Mouse (Mus musculus): Measurements from ENCODE around the gene Gm9048.
"Not testable (repeated sequence)": the region's sequence is repeated elsewhere in the genome, so short reads cannot be mapped to it uniquely, and the experiment has no call there.

The Gm9048 gene

GRCm38 (mm10) chr10:118348579-118348978 lies at the start of gene Gm9048:
Gene Gm9048 (minus strand): TSS chr10:118348679.
- DNase-seq (ENCODE audit: low spot score in 2 of 2): not testable (repeated sequence)

- DNase-seq (ENCODE audit: low spot score in 2 of 2): peak; percentile 79 to 87
These were observed 22.0 kb upstream of the Gm9048 start for GRCm38 (mm10) chr10:118370443-118370842.

- DNase-seq (ENCODE audit: low spot score in 2 of 2): no peak
These were observed 21.0 kb upstream of the Gm9048 start for GRCm38 (mm10) chr10:118369518-118369917.

GRCm38 (mm10) chr10:118354005-118354404 lies 5.5 kb upstream of the Gm9048 start, which contains the start of gene Gm9049:
Gene Gm9049 (minus strand): TSS chr10:118354105.
- DNase-seq (ENCODE audit: low spot score in 2 of 2): not testable (repeated sequence)

- not testable (repeated sequence) for DNase-seq (ENCODE audit: low spot score in 2 of 2)
These were observed 5.3 kb downstream of the Gm9048 start, which contains the start of gene Gm9046 for GRCm38 (mm10) chr10:118343155-118343554. Gene Gm9046 (minus strand): TSS chr10:118343255.

- not testable (repeated sequence) for DNase-seq (ENCODE audit: low spot score in 2 of 2)
These were observed 10.7 kb downstream of the Gm9048 start, which contains the start of gene Gm9045 for GRCm38 (mm10) chr10:118337731-118338130. Gene Gm9045 (minus strand): TSS chr10:118337831.

GRCm38 (mm10) chr10:118332308-118332707 lies 16.2 kb downstream of the Gm9048 start, which contains the start of gene Gm9044:
Gene Gm9044 (minus strand): TSS chr10:118332408.
- not testable (repeated sequence) for DNase-seq (ENCODE audit: low spot score in 2 of 2)

- not testable (repeated sequence) for DNase-seq (ENCODE audit: low spot score in 2 of 2)
These were observed 21.6 kb downstream of the Gm9048 start, which contains the start of gene Gm9040 for GRCm38 (mm10) chr10:118326869-118327268. Gene Gm9040 (minus strand): TSS chr10:118326969.

- DNase-seq (ENCODE audit: low spot score in 2 of 2): no peak
These were observed 29.5 kb downstream of the Gm9048 start for GRCm38 (mm10) chr10:118319024-118319423.

- not testable (repeated sequence) for DNase-seq (ENCODE audit: low spot score in 2 of 2)
These were observed 46.3 kb downstream of the Gm9048 start for GRCm38 (mm10) chr10:118302133-118302532.

Data from frontal cortex, postnatal 36 days (tissue).